36 mouse cellular contexts compared by ENCODE assay signal in genomic region chr6:12763816-12764215, GRCm38 (mm10). TPM values are rescaled to one million over a fixed set of nuclear protein-coding genes. Genes with fewer than 3 reads are reported as not detected.
"Had no signal": no experiment of that assay in that cellular context is flagged by ENCODE, and none has a peak within 500 bp of the region (broad histone marks: within the 10 kb centered on the region; RNA-seq: fewer than 3 reads in every experiment).

No protein-coding gene starts in this region.

- H3K9me3 ChIP-seq: heart, embryonic 10.5 days; heart, embryonic 13.5 days; heart, embryonic 15.5 days; hindbrain, embryonic 12.5 days; hindbrain, embryonic 13.5 days; hindbrain, embryonic 15.5 days; intestine, embryonic 15.5 days; kidney, embryonic 15.5 days had no signal

- H3K4me3 ChIP-seq: heart, embryonic 10.5 days; heart, embryonic 12.5 days; heart, embryonic 13.5 days; heart, embryonic 15.5 days; hindbrain, embryonic 10.5 days; hindbrain, embryonic 12.5 days; hindbrain, embryonic 13.5 days; hindbrain, embryonic 15.5 days; intestine, embryonic 15.5 days; kidney, embryonic 15.5 days; layer of hippocampus, adult 2 months had no signal

- H3K9ac ChIP-seq: heart, embryonic 12.5 days; heart, embryonic 13.5 days; heart, embryonic 15.5 days; hindbrain, embryonic 12.5 days; hindbrain, embryonic 13.5 days; hindbrain, embryonic 14.5 days; hindbrain, embryonic 15.5 days; intestine, embryonic 15.5 days; kidney, embryonic 15.5 days had no signal

- H3K4me1 ChIP-seq: heart, embryonic 10.5 days; heart, embryonic 12.5 days; heart, embryonic 13.5 days; heart, embryonic 15.5 days; hindbrain, embryonic 10.5 days; hindbrain, embryonic 12.5 days; hindbrain, embryonic 13.5 days; hindbrain, embryonic 15.5 days; intestine, embryonic 15.5 days; kidney, embryonic 15.5 days had no signal

- H3K27ac ChIP-seq: heart, embryonic 10.5 days; heart, embryonic 13.5 days; heart, embryonic 15.5 days; hindbrain, embryonic 10.5 days; hindbrain, embryonic 12.5 days; hindbrain, embryonic 13.5 days; hindbrain, embryonic 14.5 days; hindbrain, embryonic 15.5 days; hindbrain, postnatal 0 days; intestine, embryonic 15.5 days; kidney, embryonic 15.5 days; kidney, postnatal 0 days; layer of hippocampus, adult 2 months had no signal

- ATAC-seq: hindbrain, embryonic 16.5 days; hindbrain, postnatal 0 days; inflammation-experienced regulatory T-cells, adult 6 months; intestine, embryonic 15.5 days; intestine, embryonic 16.5 days; intestine, postnatal 0 days had no signal

- H3K27me3 ChIP-seq: heart, embryonic 12.5 days; heart, embryonic 13.5 days; heart, embryonic 15.5 days; hindbrain, embryonic 12.5 days; hindbrain, embryonic 13.5 days; hindbrain, embryonic 15.5 days; intestine, embryonic 15.5 days; kidney, embryonic 15.5 days had no signal

- DNase-seq: heart, postnatal 10 days; heart, postnatal 14 days; heart, postnatal 36 days; heart, postnatal 4 days; kidney, adult 11 months; kidney, adult 18-20 months; kidney, adult 2 months; kidney, adult 8-10 months; kidney, adult 9 months; kidney, postnatal 10 days; kidney, postnatal 14 days; kidney, postnatal 25 days; kidney, postnatal 36 days; kidney, postnatal 4 days; layer of hippocampus, adult 9-11 months; layer of hippocampus, postnatal 36 days had no signal

- H3K36me3 ChIP-seq: heart, embryonic 10.5 days; heart, embryonic 12.5 days; heart, embryonic 13.5 days; heart, embryonic 15.5 days; hindbrain, embryonic 10.5 days; hindbrain, embryonic 12.5 days; hindbrain, embryonic 13.5 days; hindbrain, embryonic 15.5 days; intestine, embryonic 15.5 days; kidney, embryonic 15.5 days had no signal

- H3K4me2 ChIP-seq: heart, embryonic 11.5 days; heart, embryonic 12.5 days; heart, embryonic 13.5 days; heart, embryonic 15.5 days; hindbrain, embryonic 12.5 days; hindbrain, embryonic 13.5 days; hindbrain, embryonic 14.5 days; hindbrain, embryonic 15.5 days; intestine, embryonic 15.5 days; kidney, embryonic 15.5 days had no signal

RNA-seq across cellular contexts. Expression of gene Thsd7a, which starts 14.6 kb away (rescaled TPM):
- total RNA-seq: hematopoietic stem cell, adult 5-6 weeks had no signal
- polyA plus RNA-seq: inflammation-experienced regulatory T-cells, adult 6 months had no signal
